Mouse (Mus musculus): Measurements from ENCODE around the gene Atg101.

Atg101 gene

DNA sequence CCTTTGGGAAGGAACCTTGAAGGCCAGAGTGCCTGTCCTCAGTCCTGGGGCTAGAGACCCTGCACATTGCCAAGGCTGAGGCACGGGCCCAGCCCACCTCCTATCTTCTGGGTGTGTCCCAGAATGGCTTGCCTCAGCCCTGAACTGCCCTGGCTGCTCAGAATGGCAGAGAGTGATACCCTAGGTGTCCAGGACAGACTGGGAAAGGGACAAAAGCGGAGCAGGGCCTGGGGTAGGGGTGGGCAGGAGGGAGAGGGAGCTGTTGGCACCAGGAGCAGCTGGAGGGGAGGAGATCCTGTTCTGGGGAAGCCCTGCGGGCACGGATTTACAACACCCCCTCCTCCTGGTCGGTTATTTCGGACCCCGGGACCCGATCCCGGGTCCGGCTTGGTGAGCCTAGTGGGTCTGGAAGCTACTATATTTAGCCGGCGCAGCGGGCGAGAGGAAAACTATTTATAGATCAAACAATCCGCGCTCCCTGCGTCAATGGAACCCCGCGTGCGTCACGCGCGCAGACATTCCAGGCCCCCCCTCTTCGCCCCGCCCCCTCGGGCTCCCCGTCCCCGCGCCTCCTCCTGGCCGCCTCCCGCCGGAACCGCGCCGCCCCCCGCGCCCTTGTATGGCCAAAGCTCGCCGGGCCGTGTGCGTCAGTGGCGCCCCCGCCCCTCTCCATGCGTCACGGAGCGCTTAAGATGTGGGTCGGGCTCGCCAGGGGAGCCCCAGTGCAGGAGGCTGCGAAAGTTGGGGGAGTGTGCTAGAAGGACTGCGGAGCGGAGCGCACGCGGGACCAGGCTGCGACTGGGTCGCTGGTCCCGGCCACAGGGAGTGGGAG lies 17.7 kb upstream of the Atg101 start:
- peak; percentile 97 for DNase-seq (ENCODE audit: low read depth, low spot score)
- Histone ChIP-seq H3K27me3 (ENCODE audit: control insufficient read depth, insufficient read depth, low read length, poor library complexity, severe bottlenecking) (no peaks in the 10 kb centered on the region), H3K36me3 (ENCODE audit: control insufficient read depth, insufficient read depth, low read length, poor library complexity, severe bottlenecking) (peaks cover 7% of the 10 kb centered on the region)

DNA sequence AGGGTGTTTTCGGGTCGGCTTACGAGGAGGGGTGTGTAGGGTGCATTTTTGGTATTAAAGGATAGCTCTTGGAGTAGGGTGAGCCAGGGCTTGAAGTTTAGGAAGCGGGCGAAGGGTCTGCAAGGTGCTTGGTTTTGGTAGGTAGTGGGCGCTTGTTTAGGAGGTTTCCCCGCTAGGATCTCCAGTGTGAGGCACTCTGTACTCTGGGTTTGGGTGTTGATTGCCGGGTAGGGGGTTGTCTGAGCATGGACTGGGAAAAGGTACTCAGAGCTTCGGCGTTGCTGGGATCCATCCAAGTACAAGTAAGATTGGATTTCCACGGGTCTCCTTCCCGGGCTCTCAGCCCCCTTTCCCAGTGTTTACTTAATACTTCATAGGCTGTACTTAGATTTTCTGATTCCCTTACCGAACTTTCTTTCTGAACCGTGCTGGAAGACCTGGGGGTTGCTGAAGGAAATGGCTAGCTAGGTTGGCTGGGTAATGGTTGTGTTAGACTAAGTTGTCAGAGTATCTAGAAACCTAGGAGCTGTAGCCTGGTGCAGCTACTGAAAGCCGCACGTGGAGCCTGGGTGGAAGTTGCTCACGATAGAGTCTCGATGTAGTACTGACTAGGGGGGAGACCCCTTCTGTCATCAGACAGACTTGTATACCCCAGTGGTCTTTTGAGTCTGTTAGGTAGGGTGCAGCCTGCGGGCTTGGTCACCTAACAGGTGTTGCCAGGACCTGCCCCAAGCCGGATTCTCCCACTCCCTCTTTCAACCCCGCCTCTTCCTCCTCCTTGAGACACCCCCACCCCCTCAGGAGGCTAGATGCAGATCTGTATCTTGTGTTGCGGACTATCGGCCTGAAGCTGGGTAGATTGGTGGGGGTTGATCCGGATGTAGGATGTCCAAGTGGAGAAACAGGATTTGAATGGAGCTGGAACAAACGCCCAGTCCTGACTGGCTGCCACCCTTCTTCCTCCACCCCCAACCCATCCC lies 16.7 kb upstream of the Atg101 start:
- no peaks in the 10 kb centered on the region for H3K27me3 ChIP-seq (ENCODE audit: control insufficient read depth, insufficient read depth, low read length, poor library complexity, severe bottlenecking)
- peaks cover 7% of the 10 kb centered on the region for H3K36me3 ChIP-seq (ENCODE audit: control insufficient read depth, insufficient read depth, low read length, poor library complexity, severe bottlenecking)
- peak; percentile 60 for DNase-seq (ENCODE audit: low read depth, low spot score)

DNA sequence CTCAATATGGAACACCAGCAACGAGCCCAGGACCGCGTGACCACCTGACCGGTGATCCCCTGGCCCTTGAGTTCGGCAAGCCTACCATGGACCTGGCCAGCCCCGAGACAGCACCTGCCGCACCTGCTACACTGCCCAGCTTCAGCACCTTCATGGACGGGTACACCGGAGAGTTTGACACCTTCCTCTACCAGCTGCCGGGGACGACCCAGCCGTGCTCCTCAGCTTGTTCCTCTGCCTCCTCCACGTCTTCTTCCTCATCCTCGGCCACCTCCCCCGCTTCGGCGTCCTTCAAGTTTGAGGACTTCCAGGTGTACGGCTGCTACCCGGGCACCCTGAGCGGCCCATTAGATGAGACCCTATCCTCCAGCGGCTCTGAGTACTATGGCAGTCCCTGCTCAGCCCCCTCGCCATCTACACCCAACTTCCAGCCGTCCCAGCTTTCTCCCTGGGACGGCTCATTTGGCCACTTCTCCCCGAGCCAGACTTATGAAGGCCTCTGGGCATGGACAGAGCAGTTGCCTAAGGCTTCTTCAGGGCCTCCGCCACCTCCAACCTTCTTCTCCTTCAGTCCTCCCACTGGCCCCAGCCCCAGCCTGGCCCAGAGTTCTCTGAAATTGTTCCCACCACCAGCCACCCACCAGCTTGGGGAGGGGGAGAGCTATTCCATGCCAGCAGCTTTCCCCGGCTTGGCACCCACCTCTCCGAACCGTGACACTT lies 13.8 kb upstream of the Atg101 start:
- Histone ChIP-seq H3K27me3 (ENCODE audit: control insufficient read depth, insufficient read depth, low read length, poor library complexity, severe bottlenecking) (no peaks in the 10 kb centered on the region), H3K36me3 (ENCODE audit: control insufficient read depth, insufficient read depth, low read length, poor library complexity, severe bottlenecking) (peaks cover 16% of the 10 kb centered on the region)
- no peak for DNase-seq (ENCODE audit: low read depth, low spot score)

DNA sequence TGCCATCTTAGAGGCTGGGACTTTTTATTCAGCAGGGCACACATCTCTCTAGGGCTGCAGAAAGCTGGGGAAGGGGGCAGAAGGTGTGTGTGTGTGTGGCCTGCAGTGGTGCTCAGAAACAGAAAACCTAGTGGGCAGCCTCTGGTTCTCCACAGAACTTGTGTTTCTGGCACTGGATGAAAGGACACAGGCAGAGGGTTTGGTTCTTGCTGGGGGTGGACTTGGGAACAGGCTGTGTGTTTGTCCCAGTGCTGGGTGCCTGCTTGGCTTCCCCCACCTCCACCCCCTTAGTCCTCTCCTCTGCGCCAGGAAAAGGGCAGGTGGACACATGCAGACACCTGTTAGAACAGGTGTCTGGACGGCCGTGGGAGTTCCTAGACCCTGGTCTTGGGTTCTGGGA lies 13.0 kb upstream of the Atg101 start:
- no peaks in the 10 kb centered on the region for H3K27me3 ChIP-seq (ENCODE audit: control insufficient read depth, insufficient read depth, low read length, poor library complexity, severe bottlenecking)
- H3K36me3 ChIP-seq (ENCODE audit: control insufficient read depth, insufficient read depth, low read length, poor library complexity, severe bottlenecking), result peaks cover 16% of the 10 kb centered on the region
- no peak for DNase-seq (ENCODE audit: low read depth, low spot score)

DNA sequence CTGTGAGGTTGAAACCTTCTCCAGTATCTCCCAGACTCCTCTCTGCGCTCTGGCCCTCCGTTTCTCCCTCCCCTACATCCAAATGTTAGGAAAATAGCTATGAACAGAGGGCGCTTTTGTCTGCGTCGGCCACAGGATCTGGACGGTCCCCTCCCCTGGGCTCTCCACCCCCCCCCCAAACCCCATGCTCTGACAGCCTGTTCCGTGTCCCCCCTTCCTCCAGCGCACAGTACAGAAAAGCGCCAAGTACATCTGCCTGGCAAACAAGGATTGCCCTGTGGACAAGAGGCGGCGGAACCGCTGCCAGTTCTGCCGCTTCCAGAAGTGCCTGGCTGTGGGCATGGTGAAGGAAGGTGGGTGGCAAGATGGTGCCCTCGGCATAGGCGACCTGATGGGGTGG lies 12.6 kb upstream of the Atg101 start:
- DNase-seq (ENCODE audit: low read depth, low spot score), result no peak
- no peaks in the 10 kb centered on the region for H3K27me3 ChIP-seq (ENCODE audit: control insufficient read depth, insufficient read depth, low read length, poor library complexity, severe bottlenecking)
- H3K36me3 ChIP-seq (ENCODE audit: control insufficient read depth, insufficient read depth, low read length, poor library complexity, severe bottlenecking), result peaks cover 16% of the 10 kb centered on the region

DNA sequence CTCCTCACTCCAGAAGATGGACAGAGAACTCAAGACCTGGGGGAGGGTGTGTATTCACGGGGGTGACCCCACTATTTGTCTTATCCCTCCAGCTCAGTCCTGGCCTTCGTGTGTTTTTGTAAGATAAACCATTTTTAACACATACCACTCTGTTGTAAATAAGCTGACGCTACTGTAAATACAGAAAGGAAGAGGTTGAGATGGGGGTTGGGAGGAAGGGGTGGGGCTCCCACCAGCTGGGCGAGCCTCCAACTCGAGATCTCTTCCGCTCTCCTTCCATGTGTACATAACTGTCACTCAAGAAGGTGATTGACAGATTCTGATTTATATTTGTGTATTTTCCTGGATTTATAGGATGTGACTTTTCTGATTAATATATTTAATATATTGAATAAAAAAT lies 9.7 kb upstream of the Atg101 start:
- Histone ChIP-seq H3K36me3 (ENCODE audit: control insufficient read depth, insufficient read depth, low read length, poor library complexity, severe bottlenecking) (peaks cover 16% of the 10 kb centered on the region), H3K27me3 (ENCODE audit: control insufficient read depth, insufficient read depth, low read length, poor library complexity, severe bottlenecking) (no peaks in the 10 kb centered on the region)
- no peak for DNase-seq (ENCODE audit: low read depth, low spot score)

DNA sequence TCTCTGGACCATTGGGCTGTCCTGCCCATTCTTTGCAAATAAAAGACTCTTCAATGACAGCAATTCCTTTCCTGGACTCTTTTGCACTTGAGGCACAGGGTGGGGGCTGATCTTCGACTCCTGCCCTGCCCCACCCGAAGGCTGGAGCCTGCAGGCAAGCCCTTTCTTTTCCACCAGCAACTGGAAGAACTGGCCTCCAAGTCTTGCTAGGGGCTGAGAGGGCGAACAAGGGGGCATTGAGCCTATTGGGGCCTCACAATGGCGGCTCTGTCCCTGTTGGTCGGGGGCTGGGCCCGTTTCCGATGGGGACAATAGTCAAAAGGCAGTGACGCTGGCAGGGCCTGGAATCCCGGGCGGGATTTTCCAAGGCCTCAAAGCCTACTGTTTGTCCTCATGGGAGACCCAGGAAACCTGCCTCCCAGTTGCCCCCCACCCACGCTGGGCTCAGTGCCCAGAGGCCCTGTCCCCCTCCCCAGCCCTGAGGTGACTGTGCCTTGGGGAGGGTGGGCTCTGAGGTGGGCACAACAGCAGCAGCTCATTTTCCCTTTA lies 6.6 kb upstream of the Atg101 start:
- peaks cover 9% of the 10 kb centered on the region for H3K36me3 ChIP-seq (ENCODE audit: control insufficient read depth, insufficient read depth, low read length, poor library complexity, severe bottlenecking)
- no peak for DNase-seq (ENCODE audit: low read depth, low spot score)
- no peaks in the 10 kb centered on the region for H3K27me3 ChIP-seq (ENCODE audit: control insufficient read depth, insufficient read depth, low read length, poor library complexity, severe bottlenecking)

DNA sequence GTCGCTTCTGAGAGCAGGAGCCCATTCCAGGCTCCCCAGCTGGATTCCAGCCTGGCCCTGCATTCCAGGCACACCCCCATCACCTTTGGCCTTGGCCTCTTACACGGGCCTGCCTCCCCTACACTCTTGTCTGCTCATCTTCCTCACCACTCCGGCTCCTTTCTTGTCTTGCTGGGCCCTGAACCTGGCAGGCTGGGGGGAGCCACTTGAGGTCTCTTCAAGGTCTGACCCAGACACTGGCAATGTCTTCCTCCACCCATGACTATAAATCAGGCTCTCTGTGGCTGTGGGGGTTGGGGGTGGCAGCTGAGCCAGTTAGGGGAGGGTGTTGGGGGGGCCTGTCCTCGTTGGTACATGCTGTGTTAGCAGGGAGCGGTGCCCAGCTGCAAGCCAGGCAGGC lies 5.5 kb upstream of the Atg101 start:
- no peak for DNase-seq (ENCODE audit: low read depth, low spot score)
- Histone ChIP-seq H3K36me3 (ENCODE audit: control insufficient read depth, insufficient read depth, low read length, poor library complexity, severe bottlenecking) (peaks cover 5% of the 10 kb centered on the region), H3K27me3 (ENCODE audit: control insufficient read depth, insufficient read depth, low read length, poor library complexity, severe bottlenecking) (no peaks in the 10 kb centered on the region)

DNA sequence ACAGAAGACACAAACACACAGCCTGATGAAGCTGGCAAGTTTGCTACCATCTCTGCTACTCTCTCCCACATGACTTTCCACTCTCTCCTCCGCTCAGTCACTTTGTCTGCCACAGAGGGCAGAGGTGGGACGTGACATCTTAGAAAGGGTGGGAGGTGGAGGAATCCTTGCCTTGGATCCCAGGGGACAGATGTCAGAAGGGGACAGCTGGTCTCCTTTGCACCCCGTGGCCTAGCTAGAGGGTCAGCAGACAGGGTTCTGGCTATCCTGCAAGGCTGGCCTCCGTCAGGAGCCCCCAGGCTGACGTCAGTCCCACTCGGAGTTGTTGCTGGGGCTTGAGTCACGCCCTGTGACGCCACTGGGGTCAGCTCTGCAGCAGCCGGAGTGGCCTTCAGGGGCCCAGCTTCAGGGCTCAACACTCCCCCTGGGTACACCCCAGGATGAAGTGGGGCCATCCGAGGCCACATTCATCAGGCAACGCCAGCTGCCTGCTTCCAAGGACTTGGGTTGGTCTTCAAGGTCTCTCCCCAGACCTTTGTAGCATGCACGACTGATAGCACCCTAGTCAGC lies 4.6 kb upstream of the Atg101 start:
- no peaks in the 10 kb centered on the region for H3K36me3 ChIP-seq (ENCODE audit: control insufficient read depth, insufficient read depth, low read length, poor library complexity, severe bottlenecking)
- no peak for DNase-seq (ENCODE audit: low read depth, low spot score)
- H3K27me3 ChIP-seq (ENCODE audit: control insufficient read depth, insufficient read depth, low read length, poor library complexity, severe bottlenecking), result no peaks in the 10 kb centered on the region

DNA sequence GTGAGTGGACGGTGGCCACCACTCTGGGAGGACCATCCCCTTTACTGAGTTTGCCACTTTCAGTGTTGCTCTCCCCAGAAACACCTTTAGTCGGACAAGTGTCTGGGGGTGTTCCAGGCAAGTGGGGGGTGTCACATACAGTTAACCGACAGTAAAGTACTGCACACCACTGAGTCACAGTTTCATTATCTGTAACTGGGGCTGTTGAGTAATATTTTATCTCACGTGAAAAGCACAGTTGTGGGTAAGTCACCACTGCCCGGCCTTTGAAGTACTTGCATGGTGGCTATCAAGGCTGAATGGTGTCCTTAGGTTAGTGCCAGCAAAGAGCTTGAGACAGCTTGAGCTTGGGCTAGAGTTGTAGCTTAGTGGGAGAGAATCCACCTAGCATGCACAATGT lies 1.6 kb upstream of the Atg101 start:
- Histone ChIP-seq H3K27me3 (ENCODE audit: control insufficient read depth, insufficient read depth, low read length, poor library complexity, severe bottlenecking) (no peaks in the 10 kb centered on the region), H3K36me3 (ENCODE audit: control insufficient read depth, insufficient read depth, low read length, poor library complexity, severe bottlenecking) (peaks cover 5% of the 10 kb centered on the region; the same call in 1 of the 2 replicates)
- no peak for DNase-seq (ENCODE audit: low read depth, low spot score)

DNA sequence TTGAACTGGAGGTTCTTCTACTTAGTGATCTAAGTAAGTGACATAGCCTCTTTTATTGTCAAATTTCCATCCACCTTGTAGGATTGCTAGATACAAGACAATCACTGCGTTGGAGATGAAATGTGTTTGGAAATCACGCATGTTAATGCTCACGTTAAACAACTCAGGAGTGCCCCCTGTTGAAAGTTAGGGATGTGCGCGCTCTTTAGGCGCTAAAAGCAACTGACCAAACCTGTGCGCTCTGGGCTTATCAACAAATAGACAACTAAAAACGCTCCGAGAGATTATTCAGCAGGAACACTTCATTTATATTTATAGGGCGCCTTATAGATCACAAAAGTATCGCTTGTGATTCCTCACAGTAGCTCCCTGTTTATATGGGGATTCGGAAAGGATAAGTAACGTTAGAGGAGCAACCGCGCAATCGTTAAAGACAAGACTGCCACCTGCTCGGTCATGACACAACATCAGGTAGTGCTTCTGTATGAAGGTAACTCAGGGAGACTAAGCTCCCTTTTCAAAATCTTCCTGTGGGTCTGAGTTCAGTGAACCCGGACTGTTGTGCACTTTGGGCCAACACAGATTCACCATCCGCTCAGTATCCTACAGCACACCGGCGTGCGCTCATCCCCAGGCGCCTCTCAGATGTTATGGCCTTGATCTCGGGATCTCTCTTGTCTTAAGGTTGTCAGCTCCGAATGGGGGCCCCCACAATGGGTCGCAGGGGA lies 725 bp upstream of the Atg101 start:
- DNase-seq (ENCODE audit: low read depth, low spot score), result peak; percentile 88
- Histone ChIP-seq H3K36me3 (ENCODE audit: control insufficient read depth, insufficient read depth, low read length, poor library complexity, severe bottlenecking) (peaks cover 7% of the 10 kb centered on the region; the same call in 1 of the 2 replicates), H3K27me3 (ENCODE audit: control insufficient read depth, insufficient read depth, low read length, poor library complexity, severe bottlenecking) (no peaks in the 10 kb centered on the region)

DNA sequence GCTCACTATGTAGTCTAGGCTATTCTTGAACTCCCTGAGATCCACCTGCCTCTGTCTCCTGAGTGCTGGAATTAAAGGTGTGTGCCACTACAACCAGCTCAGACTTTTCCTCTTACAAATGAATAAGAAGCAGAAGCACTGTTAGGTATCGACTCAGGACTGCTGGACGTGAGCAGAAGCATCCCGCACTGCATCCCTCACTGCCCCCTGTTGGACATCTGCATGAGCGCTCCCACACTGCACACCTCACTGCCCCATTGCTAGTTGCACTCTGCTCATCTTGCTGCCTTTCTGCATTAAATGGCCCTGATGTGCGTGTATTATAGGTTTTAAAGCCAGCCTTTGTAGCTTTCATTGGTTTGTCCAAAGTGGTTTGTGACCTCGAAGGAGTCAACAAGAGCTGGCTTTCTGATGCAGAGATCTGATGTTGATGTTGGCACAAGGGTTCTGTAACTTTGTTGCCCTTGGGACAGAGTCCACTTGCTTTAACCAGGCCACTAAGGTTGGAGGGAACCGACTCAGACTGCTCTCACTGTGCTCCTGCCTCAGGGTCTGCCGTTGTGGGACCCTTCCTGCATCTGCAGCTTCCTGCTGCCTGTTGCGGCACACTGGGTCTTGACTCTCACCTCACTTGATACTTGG lies 2.2 kb downstream of the Atg101 start:
- Histone ChIP-seq H3K27me3 (ENCODE audit: control insufficient read depth, insufficient read depth, low read length, poor library complexity, severe bottlenecking) (no peaks in the 10 kb centered on the region), H3K36me3 (ENCODE audit: control insufficient read depth, insufficient read depth, low read length, poor library complexity, severe bottlenecking) (peaks cover 11% of the 10 kb centered on the region; the same call in 1 of the 2 replicates)
- peak; percentile 62 for DNase-seq (ENCODE audit: low read depth, low spot score)

DNA sequence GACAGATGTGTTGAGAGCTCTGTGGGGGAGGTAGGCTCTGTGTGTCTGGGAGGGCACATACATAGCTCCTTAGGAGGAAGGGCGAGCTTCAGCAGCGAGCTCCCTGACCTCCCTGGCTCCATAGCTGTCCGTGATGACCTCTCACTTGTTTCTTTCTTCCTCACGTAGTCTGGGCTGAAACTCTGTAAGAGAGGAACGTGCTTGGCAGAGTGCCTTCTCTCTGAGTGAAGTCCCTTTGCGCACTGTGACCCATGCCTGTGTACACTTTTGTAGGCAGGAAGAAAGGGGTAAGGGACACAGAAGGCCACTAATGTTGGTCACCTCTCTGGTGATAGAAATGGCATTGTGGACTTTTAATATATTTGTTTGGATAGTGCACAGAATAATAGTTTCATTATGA lies 3.3 kb downstream of the Atg101 start:
- no peaks in the 10 kb centered on the region for H3K27me3 ChIP-seq (ENCODE audit: control insufficient read depth, insufficient read depth, low read length, poor library complexity, severe bottlenecking)
- DNase-seq (ENCODE audit: low read depth, low spot score), result no peak
- peaks cover 11% of the 10 kb centered on the region; the same call in 1 of the 2 replicates for H3K36me3 ChIP-seq (ENCODE audit: control insufficient read depth, insufficient read depth, low read length, poor library complexity, severe bottlenecking)
